Mouse (Mus musculus) neural tube, embryonic 11.5 days (tissue): ENCODE measurements around the gene Gabpb1. TPM values are rescaled to one million over a fixed set of nuclear protein-coding genes. Genes with fewer than 3 reads are reported as not detected.

ENCODE experiments used
- ATAC-seq: fragments of 200-750 bp; cut with Nextera tagmentation; 2 replicates; pipeline ENCODE4 v1.8.0; 2017; ENCODE audit warnings: moderate number of reproducible peaks, mild to moderate bottlenecking, moderate TSS enrichment, moderate library complexity; ENCODE audit not compliant: insufficient read depth, low FRiP score, low TSS enrichment
- DNase-seq: peaks from one replicate; pipeline ENCODE4 v3.0.0-alpha.2; 2015; ENCODE audit warnings: low spot score
- H3K27ac ChIP-seq: fragments of 300-500 bp; sonication (generic); 2 replicates; pipeline ENCODE4 v1.5.1; 2014; ENCODE audit warnings: low read depth, mild to moderate bottlenecking, low read length
- H3K27me3 ChIP-seq: fragments of 300-500 bp; sonication (generic); 2 replicates; pipeline ENCODE4 v1.6.1; 2014; ENCODE audit warnings: mild to moderate bottlenecking, low read length, mixed read lengths; ENCODE audit not compliant: control insufficient read depth, insufficient read depth
- H3K36me3 ChIP-seq: fragments of 300-500 bp; sonication (generic); 2 replicates; pipeline ENCODE4 v1.6.1; 2014; ENCODE audit warnings: mild to moderate bottlenecking, low read length, moderate library complexity, mixed read lengths; ENCODE audit not compliant: control insufficient read depth, insufficient read depth
- H3K4me1 ChIP-seq: fragments of 300-500 bp; sonication (generic); 2 replicates; pipeline ENCODE4 v1.6.1; 2014; ENCODE audit warnings: low read length, mixed read lengths; ENCODE audit not compliant: control insufficient read depth, insufficient read depth
- H3K4me2 ChIP-seq: fragments of 300-500 bp; sonication (generic); 2 replicates; pipeline ENCODE4 v1.6.1; 2014; ENCODE audit warnings: low read depth, mild to moderate bottlenecking, moderate library complexity
- H3K4me3 ChIP-seq: fragments of 300-500 bp; sonication (generic); 2 replicates; pipeline ENCODE4 v1.5.1; 2014; ENCODE audit warnings: low read depth, low read length
- H3K9ac ChIP-seq: fragments of 300-500 bp; sonication (generic); 2 replicates; pipeline ENCODE4 v1.6.1; 2014; ENCODE audit warnings: mild to moderate bottlenecking, low read length
- H3K9me3 ChIP-seq: fragments of 300-500 bp; sonication (generic); 2 replicates; pipeline ENCODE4 v1.6.1; 2016; ENCODE audit warnings: low read length; ENCODE audit not compliant: control insufficient read depth
- WGBS: fragments of 180-500 bp; shearing (Covaris S2); extraction: QIAGEN DNeasy Blood & Tissue Kit; methylation state at CpG from one replicate; pipeline ENCODE4 v1.1.7; 2014; 5-methylcytosine and 5-hydroxymethylcytosine counted together
- polyA plus RNA-seq: library from polyadenylated mRNA; unstranded; fragments of >200 nt; fragmentation: Nextera tagmentation; extraction: Ambion mirVana; gene quantifications from 2 replicates; pipeline ENCODE4 v1.2.1, GENCODE M21; 2014

Gabpb1 gene
- polyA plus RNA-seq, 1 experiment from 2014 or later: 81.8 TPM

DNA sequence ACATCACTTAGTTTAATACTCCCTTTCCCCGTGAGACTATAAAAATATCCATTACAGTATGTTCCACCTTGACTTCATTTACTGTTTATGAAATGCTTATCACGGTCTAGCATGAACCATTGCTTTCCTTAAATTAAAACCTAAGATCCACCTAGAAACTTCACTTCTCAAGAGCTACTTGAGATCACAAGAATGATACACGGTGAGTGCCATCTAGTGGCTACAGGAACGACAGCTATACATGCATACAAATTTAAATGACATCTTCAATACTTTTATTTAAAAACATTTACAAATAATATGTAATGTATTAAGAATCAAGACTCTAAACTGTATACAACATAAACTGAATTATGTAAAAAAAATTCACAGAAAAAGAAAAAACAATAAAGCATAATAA, 12.7 kb downstream of the Gabpb1 start:
- H3K9me3 ChIP-seq: no peaks in the 10 kb centered on the region
- H3K4me1 ChIP-seq: no peaks in the 10 kb centered on the region
- no peak overlapping the region for H3K4me3 ChIP-seq
- WGBS: 73% methylated on average over 4 of the region's 4 CpGs
- H3K4me2 ChIP-seq: no peak overlapping the region
- no peaks in the 10 kb centered on the region for H3K27me3 ChIP-seq
- no peak overlapping the region for H3K27ac ChIP-seq
- no peaks in the 10 kb centered on the region; the same call in 1 of the 2 replicates for H3K36me3 ChIP-seq
- no peak for ATAC-seq
- DNase-seq: no peak
- no peak overlapping the region for H3K9ac ChIP-seq

DNA sequence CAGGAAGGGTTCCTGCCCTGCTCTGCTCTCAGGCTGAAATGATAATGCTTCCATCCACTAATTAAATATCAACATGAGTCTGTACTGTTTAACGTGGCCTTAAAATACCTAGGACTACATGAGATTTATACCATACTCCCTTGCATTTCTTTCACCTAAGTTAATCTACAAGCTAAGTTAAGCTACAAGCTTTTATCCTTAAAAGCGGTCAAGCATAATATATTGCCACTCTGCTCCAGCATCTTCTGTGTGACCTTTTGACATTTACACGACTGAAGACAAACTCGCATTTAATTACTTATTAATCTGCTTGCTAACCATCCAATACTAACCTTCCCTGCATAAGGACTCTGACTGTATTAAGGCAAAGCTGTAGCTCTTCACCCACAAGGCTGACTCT, 23.2 kb downstream of the Gabpb1 start:
- no peak overlapping the region for H3K27ac ChIP-seq
- H3K4me2 ChIP-seq: no peak overlapping the region
- no peaks in the 10 kb centered on the region for H3K27me3 ChIP-seq
- no peak overlapping the region for H3K4me3 ChIP-seq
- no peak for ATAC-seq
- WGBS: 81% methylated on average over 4 of the region's 4 CpGs
- H3K4me1 ChIP-seq: no peaks in the 10 kb centered on the region
- no peak overlapping the region for H3K9ac ChIP-seq
- H3K9me3 ChIP-seq: no peaks in the 10 kb centered on the region
- H3K36me3 ChIP-seq: peaks cover 5% of the 10 kb centered on the region; the same call in 1 of the 2 replicates
- no peak for DNase-seq

GRCm38 (mm10) chr2:126647762-126648161, 28.4 kb downstream of the Gabpb1 start:
- Histone ChIP-seq H3K9ac (no peak overlapping the region), H3K4me3 (no peak overlapping the region), H3K27ac (no peak overlapping the region), H3K36me3 (peaks cover 15% of the 10 kb centered on the region), H3K4me1 (no peaks in the 10 kb centered on the region), H3K27me3 (no peaks in the 10 kb centered on the region), H3K4me2 (no peak overlapping the region), H3K9me3 (no peaks in the 10 kb centered on the region)
- DNase-seq (no peak), ATAC-seq (no peak)
- WGBS: 98% methylated on average over 3 of the region's 3 CpGs

- no peak overlapping the region for H3K9ac ChIP-seq
- H3K4me2 ChIP-seq: no peak overlapping the region
- H3K4me3 ChIP-seq: no peak overlapping the region
- H3K27ac ChIP-seq: no peak overlapping the region
- no peaks in the 10 kb centered on the region for H3K9me3 ChIP-seq
- DNase-seq: no peak
- peaks cover 15% of the 10 kb centered on the region for H3K36me3 ChIP-seq
- 94% methylated on average over 5 of the region's 5 CpGs for WGBS
- no peaks in the 10 kb centered on the region for H3K4me1 ChIP-seq
- ATAC-seq: no peak
- H3K27me3 ChIP-seq: no peaks in the 10 kb centered on the region
Measured at GRCm38 (mm10) chr2:126646461-126646860, 29.7 kb downstream of the Gabpb1 start.

DNA sequence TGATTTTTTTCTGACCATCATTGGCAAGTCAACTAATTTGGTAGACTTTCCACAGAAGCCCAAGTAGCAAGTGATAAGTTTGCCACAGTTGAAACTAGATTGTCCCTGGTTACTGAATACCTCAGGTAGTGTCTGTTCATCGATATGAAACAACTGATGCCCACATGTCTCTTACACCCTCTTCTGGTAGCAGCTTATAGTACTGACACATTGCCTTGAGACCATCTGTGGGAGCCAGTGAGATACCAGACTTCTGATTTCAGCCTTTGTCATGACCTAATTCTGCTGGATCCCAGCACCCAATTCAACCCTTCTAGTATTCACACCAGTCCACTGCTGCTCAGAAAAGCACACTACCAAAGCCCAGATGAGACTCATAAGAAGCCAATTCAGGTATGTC, 31.4 kb downstream of the Gabpb1 start:
- Histone ChIP-seq H3K36me3 (peaks cover 24% of the 10 kb centered on the region), H3K27me3 (no peaks in the 10 kb centered on the region), H3K4me2 (no peak overlapping the region), H3K4me3 (no peak overlapping the region), H3K27ac (no peak overlapping the region), H3K9ac (no peak overlapping the region), H3K9me3 (no peaks in the 10 kb centered on the region), H3K4me1 (no peaks in the 10 kb centered on the region)
- WGBS: 89% methylated on average over 1 of the region's 1 CpGs
- DNase-seq: no peak
- ATAC-seq: no peak

DNA sequence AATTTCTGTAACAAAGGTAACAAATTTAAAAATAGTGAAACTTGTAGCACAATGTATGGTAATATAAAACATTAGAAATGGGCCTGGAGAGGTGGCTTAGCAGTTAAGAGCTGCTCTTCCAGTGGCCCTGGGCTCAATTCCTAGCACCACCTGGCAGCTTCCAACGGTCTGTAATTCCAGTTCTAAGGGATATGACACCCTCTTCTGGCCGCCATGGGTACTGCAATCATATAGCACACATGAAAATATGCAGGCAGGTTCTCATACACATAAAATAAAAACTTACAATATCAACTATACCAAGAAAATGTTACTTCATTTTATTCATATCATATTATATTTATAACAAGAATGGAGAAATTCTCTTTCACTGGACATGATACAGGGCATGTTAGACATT, 35.8 kb downstream of the Gabpb1 start:
- no peak for ATAC-seq

DNA sequence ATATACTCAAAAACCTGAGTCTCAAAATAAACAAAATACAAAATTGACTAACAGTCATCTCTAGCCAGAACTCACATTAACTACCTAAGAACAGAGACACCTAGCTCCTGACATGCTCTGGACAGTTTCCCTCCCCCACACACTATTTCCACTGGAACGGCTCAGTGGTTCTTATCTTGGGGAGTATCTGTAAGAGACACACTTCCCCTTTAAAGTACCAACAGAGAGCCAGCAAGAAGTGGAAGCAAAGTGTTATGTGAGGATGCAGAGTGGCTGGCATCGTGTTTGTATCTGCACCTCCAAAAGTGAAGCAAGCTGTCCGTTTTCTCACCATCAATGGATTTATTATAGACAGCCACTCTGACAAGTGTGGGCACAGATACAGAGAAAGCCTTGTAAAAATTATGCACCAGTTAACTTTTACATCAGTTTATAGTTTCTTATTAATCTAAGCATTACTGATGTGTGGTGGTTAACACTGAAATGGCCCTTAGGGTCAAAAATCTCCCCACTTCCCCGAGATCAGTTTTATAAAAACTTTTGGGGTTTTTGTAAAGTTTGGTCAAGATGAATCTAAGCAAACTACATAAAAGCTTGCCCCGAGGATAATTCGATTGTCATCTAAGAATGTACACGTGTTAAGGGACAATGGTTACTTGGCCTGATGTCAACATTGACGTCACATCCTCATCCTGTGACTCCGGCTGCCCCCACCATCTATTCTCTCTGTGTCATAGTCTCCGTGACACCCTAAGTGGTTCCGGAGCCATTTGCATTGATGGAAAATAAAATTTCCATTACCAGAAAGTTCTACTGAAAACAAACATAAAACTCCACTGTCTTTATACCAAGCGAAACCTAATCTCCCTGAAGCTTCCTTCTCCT, 40.0 kb downstream of the Gabpb1 start:
- no peak for DNase-seq
- no peak overlapping the region for H3K4me2 ChIP-seq
- no peak overlapping the region for H3K9ac ChIP-seq
- ATAC-seq: no peak
- H3K36me3 ChIP-seq: peaks cover 7% of the 10 kb centered on the region
- 84% methylated on average over 12 of the region's 12 CpGs for WGBS
- no peaks in the 10 kb centered on the region for H3K4me1 ChIP-seq
- no peak overlapping the region for H3K4me3 ChIP-seq
- no peak overlapping the region for H3K27ac ChIP-seq
- H3K9me3 ChIP-seq: no peaks in the 10 kb centered on the region
- H3K27me3 ChIP-seq: no peaks in the 10 kb centered on the region

More for the DNA sequence above, 35.8 kb downstream of the Gabpb1 start:
- H3K27ac ChIP-seq: no peak overlapping the region
- no peak overlapping the region for H3K9ac ChIP-seq
- no peaks in the 10 kb centered on the region for H3K4me1 ChIP-seq
- H3K4me2 ChIP-seq: no peak overlapping the region
- H3K27me3 ChIP-seq: no peaks in the 10 kb centered on the region
- DNase-seq: no peak
- H3K9me3 ChIP-seq: no peaks in the 10 kb centered on the region
- H3K36me3 ChIP-seq: peaks cover 18% of the 10 kb centered on the region
- WGBS: 88% methylated on average over 2 of the region's 2 CpGs
- no peak overlapping the region for H3K4me3 ChIP-seq

DNA sequence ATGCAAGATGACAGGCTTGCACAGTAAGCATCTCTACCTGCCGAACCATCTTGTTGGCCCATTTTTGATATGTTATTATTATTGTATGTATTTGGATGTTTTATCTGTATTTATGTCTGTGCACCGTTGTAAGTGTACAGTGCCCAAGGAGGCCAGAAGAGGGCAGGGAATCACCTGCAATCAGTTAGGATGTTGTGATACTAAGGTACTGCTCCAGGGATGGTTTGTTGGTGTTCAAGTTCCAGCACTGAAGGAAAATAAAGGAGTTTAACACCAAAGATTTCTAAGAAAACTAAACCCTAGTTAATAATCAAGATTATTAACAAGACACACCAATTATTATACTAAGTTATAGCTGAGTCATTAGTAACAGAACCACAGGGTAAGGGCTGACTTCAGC, 43.0 kb downstream of the Gabpb1 start:
- WGBS: 90% methylated on average over 2 of the region's 2 CpGs
- Histone ChIP-seq H3K27me3 (no peaks in the 10 kb centered on the region), H3K4me1 (no peaks in the 10 kb centered on the region), H3K36me3 (no peaks in the 10 kb centered on the region; the same call in 1 of the 2 replicates), H3K27ac (no peak overlapping the region), H3K4me2 (no peak overlapping the region), H3K9ac (no peak overlapping the region), H3K9me3 (no peaks in the 10 kb centered on the region), H3K4me3 (no peak overlapping the region)
- DNase-seq: no peak
- ATAC-seq: no peak

- no peak overlapping the region for H3K9ac ChIP-seq
- H3K4me2 ChIP-seq: no peak overlapping the region
- no peaks in the 10 kb centered on the region; the same call in 1 of the 2 replicates for H3K36me3 ChIP-seq
- no peak overlapping the region for H3K27ac ChIP-seq
- H3K27me3 ChIP-seq: no peaks in the 10 kb centered on the region
- 79% methylated on average over 9 of the region's 9 CpGs for WGBS
- DNase-seq (no peak), ATAC-seq (no peak)
- H3K9me3 ChIP-seq: no peaks in the 10 kb centered on the region
- H3K4me3 ChIP-seq: no peak overlapping the region
- no peaks in the 10 kb centered on the region for H3K4me1 ChIP-seq
Measured at GRCm38 (mm10) chr2:126628455-126628995, 47.6 kb downstream of the Gabpb1 start.
